In genomic region chr6:142667701-142668418, GRCm38 (mm10) we compare ENCODE assay signal across 13 mouse cellular contexts. TPM values are rescaled to one million over a fixed set of nuclear protein-coding genes. Genes with fewer than 3 reads are reported as not detected.
DNase-seq lines count a peak whose midpoint lies in the region; ATAC-seq lines count a peak whose summit lies in the region.
"Had no signal": no experiment of that assay in that cellular context is flagged by ENCODE, and none has a peak within 500 bp of the region (broad histone marks: within the 10 kb centered on the region; RNA-seq: fewer than 3 reads in every experiment).

No protein-coding gene starts in this region.

- peak; percentile 39 for DNase-seq in kidney, adult 9 months
- DNase-seq in gastrocnemius, adult 18-20 months (ENCODE audit: low spot score), result peak; percentile 83
- peak; percentile 11 for DNase-seq in ovary, postnatal 36 days (ENCODE audit: low spot score)
- DNase-seq in hindbrain, embryonic 10.5 days (ENCODE audit: low spot score), result no peak
- no peak for DNase-seq in frontal cortex, adult 2 months (ENCODE audit: extremely low spot score in 1 of 2, low spot score in 1 of 2)
- DNase-seq: forebrain, postnatal 0 days had no signal

- no peak overlapping the region for H3K4me2 ChIP-seq in kidney, embryonic 14.5 days (replicated peaks; ENCODE audit: low read depth, low read length)
- H3K4me2 ChIP-seq in heart, embryonic 16.5 days (ENCODE audit: low read depth, low read length), result no peak overlapping the region
- no peak overlapping the region for H3K4me2 ChIP-seq in hindbrain, embryonic 16.5 days (ENCODE audit: low read length)
- H3K4me2 ChIP-seq: limb, embryonic 15.5 days; midbrain, embryonic 12.5 days had no signal

- H3K9ac ChIP-seq in kidney, embryonic 14.5 days (ENCODE audit: low read depth, low read length), result no peak overlapping the region
- H3K9ac ChIP-seq in heart, embryonic 16.5 days (ENCODE audit: low read length), result peak overlapping the region; percentile 17; the same call in 1 of the 2 replicates
- no peak overlapping the region for H3K9ac ChIP-seq in hindbrain, embryonic 16.5 days (ENCODE audit: low read depth, low read length)
- H3K9ac ChIP-seq: forebrain, postnatal 0 days; limb, embryonic 15.5 days; midbrain, embryonic 12.5 days had no signal

- no peak overlapping the region for H3K27ac ChIP-seq in kidney, embryonic 14.5 days (ENCODE audit: low read depth, low read length)
- H3K27ac ChIP-seq in heart, embryonic 16.5 days (ENCODE audit: low read length), result peak overlapping the region; percentile 86
- no peak overlapping the region for H3K27ac ChIP-seq in hindbrain, embryonic 10.5 days
- H3K27ac ChIP-seq in hindbrain, embryonic 16.5 days (ENCODE audit: low read depth, low read length), result no peak overlapping the region
- H3K27ac ChIP-seq: limb, embryonic 15.5 days; midbrain, embryonic 12.5 days had no signal

- no peak for ATAC-seq in kidney, embryonic 14.5 days (ENCODE audit: low FRiP score, low TSS enrichment)
- peak; percentile 74 for ATAC-seq in heart, embryonic 16.5 days (replicated peaks; ENCODE audit: extremely low read depth, insufficient read depth, low FRiP score)
- ATAC-seq in hindbrain, embryonic 16.5 days, result no peak
- ATAC-seq: forebrain, postnatal 0 days had no signal

- H3K9me3 ChIP-seq in kidney, embryonic 14.5 days (ENCODE audit: control insufficient read depth, low read length), result no peaks in the 10 kb centered on the region
- H3K9me3 ChIP-seq in heart, embryonic 16.5 days (replicated peaks; ENCODE audit: control insufficient read depth, low read length), result no peaks in the 10 kb centered on the region
- no peaks in the 10 kb centered on the region for H3K9me3 ChIP-seq in hindbrain, embryonic 10.5 days
- no peaks in the 10 kb centered on the region for H3K9me3 ChIP-seq in hindbrain, embryonic 16.5 days (ENCODE audit: control insufficient read depth, low read length)
- H3K9me3 ChIP-seq: limb, embryonic 15.5 days; midbrain, embryonic 12.5 days had no signal

- H3K27me3 ChIP-seq in kidney, embryonic 14.5 days (ENCODE audit: control insufficient read depth, insufficient read depth, low read length), result no peaks in the 10 kb centered on the region
- no peaks in the 10 kb centered on the region for H3K27me3 ChIP-seq in heart, embryonic 16.5 days (ENCODE audit: control insufficient read depth, insufficient read depth, low read length)
- H3K27me3 ChIP-seq in hindbrain, embryonic 10.5 days (ENCODE audit: insufficient read depth, poor library complexity, severe bottlenecking), result no peaks in the 10 kb centered on the region
- no peaks in the 10 kb centered on the region for H3K27me3 ChIP-seq in hindbrain, embryonic 16.5 days (replicated peaks; ENCODE audit: control insufficient read depth, insufficient read depth, low read length)
- H3K27me3 ChIP-seq: CH12.LX; limb, embryonic 15.5 days; midbrain, embryonic 12.5 days had no signal

- H3K4me3 ChIP-seq in kidney, embryonic 14.5 days (ENCODE audit: low read length), result no peak overlapping the region
- no peak overlapping the region for H3K4me3 ChIP-seq in heart, embryonic 16.5 days (ENCODE audit: low read length)
- H3K4me3 ChIP-seq in hindbrain, embryonic 10.5 days, result no peak overlapping the region
- H3K4me3 ChIP-seq in hindbrain, embryonic 16.5 days (ENCODE audit: low read length), result no peak overlapping the region
- H3K4me3 ChIP-seq: limb, embryonic 15.5 days; midbrain, embryonic 12.5 days had no signal

- H3K36me3 ChIP-seq in kidney, embryonic 14.5 days (ENCODE audit: control insufficient read depth, insufficient read depth, low read length), result no peaks in the 10 kb centered on the region
- H3K36me3 ChIP-seq in heart, embryonic 16.5 days (ENCODE audit: control insufficient read depth, insufficient read depth), result peaks cover 31% of the 10 kb centered on the region
- H3K36me3 ChIP-seq in hindbrain, embryonic 10.5 days, result no peaks in the 10 kb centered on the region
- H3K36me3 ChIP-seq in hindbrain, embryonic 16.5 days (ENCODE audit: control insufficient read depth, insufficient read depth, low read length), result no peaks in the 10 kb centered on the region
- H3K36me3 ChIP-seq: limb, embryonic 15.5 days; midbrain, embryonic 12.5 days had no signal

- 0 out of 2 replicates have a peak, but pooled peaks cover 7% of the 10 kb centered on the region for H3K4me1 ChIP-seq in kidney, embryonic 14.5 days (ENCODE audit: control insufficient read depth, insufficient read depth, low read length)
- peaks cover 17% of the 10 kb centered on the region for H3K4me1 ChIP-seq in heart, embryonic 16.5 days (ENCODE audit: control insufficient read depth, insufficient read depth, low read length)
- no peaks in the 10 kb centered on the region for H3K4me1 ChIP-seq in hindbrain, embryonic 10.5 days (replicated peaks)
- H3K4me1 ChIP-seq in hindbrain, embryonic 16.5 days (ENCODE audit: control insufficient read depth, insufficient read depth, low read depth, low read length), result no peaks in the 10 kb centered on the region
- H3K4me1 ChIP-seq: limb, embryonic 15.5 days; midbrain, embryonic 12.5 days had no signal

- 74% methylated on average over 7 of the region's 7 CpGs for WGBS in kidney, embryonic 14.5 days
- 61% methylated on average over 7 of the region's 7 CpGs for WGBS in heart, embryonic 16.5 days
- 89% methylated on average over 7 of the region's 7 CpGs for WGBS in hindbrain, embryonic 10.5 days
- 79% methylated on average over 7 of the region's 7 CpGs for WGBS in hindbrain, embryonic 16.5 days

RNA-seq across cellular contexts. Expression of gene Abcc9, which starts 34.3 kb away (rescaled TPM):
- 6.4 and 7.3 TPM in 2 replicates for polyA plus RNA-seq in kidney, embryonic 14.5 days (2014; fragmentation: Nextera tagmentation; extraction: Ambion mirVana)
- 100 to 1,000 TPM; 120 to 132 TPM for total RNA-seq in gastrocnemius, adult 18-20 months (2021)
- 16.3 and 16.7 TPM in 2 replicates for polyA plus RNA-seq in heart, embryonic 16.5 days (2015; fragmentation: Nextera tagmentation; extraction: Ambion mirVana)
- polyA plus RNA-seq in hindbrain, embryonic 10.5 days (2016; fragmentation: Nextera tagmentation; extraction: Ambion mirVana), result 1.2 and 1.5 TPM in 2 replicates
- 2.5 and 3.4 TPM in 2 replicates for polyA plus RNA-seq in frontal cortex, adult 2 months (2012; rRNA removed)
- polyA plus RNA-seq in hindbrain, embryonic 16.5 days (2015; fragmentation: Nextera tagmentation; extraction: Ambion mirVana), result 2.8 and 4.3 TPM in 2 replicates
- total RNA-seq: CH12.LX; common myeloid progenitor, adult 5-6 weeks had no signal

Comparison
In these comparisons a context has a peak if more than half of its experiments do, and no peak if none do; other contexts are left out.
1. DNase-seq: peak in kidney, adult 9 months (single experiment), gastrocnemius, adult 18-20 months (single experiment) and ovary, postnatal 36 days (single experiment); none in hindbrain, embryonic 10.5 days (single experiment) and frontal cortex, adult 2 months (0 of 2).